9 mouse cellular contexts compared by ENCODE assay signal in genomic region chr7:75308457-75309312, GRCm38 (mm10). TPM values are rescaled to one million over a fixed set of nuclear protein-coding genes. Genes with fewer than 3 reads are reported as not detected.
DNase-seq lines count a peak whose midpoint lies in the region; ATAC-seq and TF ChIP-seq lines count a peak whose summit lies in the region.
"Had no signal": no experiment of that assay in that cellular context is flagged by ENCODE, and none has a peak within 500 bp of the region (broad histone marks: within the 10 kb centered on the region; RNA-seq: fewer than 3 reads in every experiment).

TSS of gene Sv2b (minus strand) at chr7:75309262.

- H3K9ac ChIP-seq in heart, adult 2 months (ENCODE audit: low read depth, low read length): no peak within 1 kb of the TSS
- no peak within 1 kb of the TSS for H3K9ac ChIP-seq in CH12.LX (ENCODE audit: insufficient read depth, low read depth)
- peak within 1 kb of the TSS; percentile 41; the same call in 1 of the 2 replicates for H3K9ac ChIP-seq in heart, embryonic 16.5 days (ENCODE audit: low read length)
- H3K9ac ChIP-seq in midbrain, postnatal 0 days (replicated peaks; ENCODE audit: low read length, poor library complexity, severe bottlenecking): peak within 1 kb of the TSS; percentile 33

- no peak for TF ChIP-seq EP300 in heart, adult 2 months (IDR thresholded peaks at IDR 0.05; ENCODE audit: insufficient read depth, low read depth, low read length)
- TF ChIP-seq EP300 in CH12.LX (IDR thresholded peaks at IDR 0.05; ENCODE audit: low read length): no peak

- no peak for ATAC-seq in heart, embryonic 16.5 days (replicated peaks; ENCODE audit: extremely low read depth, insufficient read depth, low FRiP score)
- ATAC-seq in midbrain, postnatal 0 days (ENCODE audit: low FRiP score): no peak

- no peaks in the 10 kb centered on the region for H3K36me3 ChIP-seq in heart, adult 2 months (ENCODE audit: control insufficient read depth, insufficient read depth, low read length)
- H3K36me3 ChIP-seq in CH12.LX (replicated peaks in 1 of 2; ENCODE audit: control insufficient read depth in 1 of 2, insufficient read depth in 1 of 2, low read length in 1 of 2): no peaks in the 10 kb centered on the region
- H3K36me3 ChIP-seq in heart, embryonic 16.5 days (ENCODE audit: control insufficient read depth, insufficient read depth): no peaks in the 10 kb centered on the region
- H3K36me3 ChIP-seq in midbrain, postnatal 0 days (ENCODE audit: insufficient read depth, low read length): no peaks in the 10 kb centered on the region
- H3K36me3 ChIP-seq: G1E had no signal

- no peak; the same call in 1 of the 2 replicates for TF ChIP-seq RAD21 in CH12.LX (IDR thresholded peaks at IDR 0.05; ENCODE audit: low read depth, low read length)

- no peak within 1 kb of the TSS for H3K27ac ChIP-seq in heart, adult 2 months
- no peak within 1 kb of the TSS for H3K27ac ChIP-seq in CH12.LX (ENCODE audit: insufficient read depth, low read depth)
- H3K27ac ChIP-seq in heart, embryonic 16.5 days (ENCODE audit: low read length): no peak within 1 kb of the TSS
- H3K27ac ChIP-seq in midbrain, postnatal 0 days (ENCODE audit: low read depth, low read length): no peak within 1 kb of the TSS

- H3K79me2 ChIP-seq in heart, adult 2 months (replicated peaks; ENCODE audit: control insufficient read depth, insufficient read depth, low read length): no peaks in the 10 kb centered on the region
- no peaks in the 10 kb centered on the region for H3K79me2 ChIP-seq in CH12.LX (replicated peaks; ENCODE audit: control insufficient read depth, extremely low read depth, insufficient read depth, poor library complexity, severe bottlenecking)

- H3K27me3 ChIP-seq in heart, adult 2 months (ENCODE audit: control insufficient read depth, insufficient read depth, low read length): peaks cover 6% of the 10 kb centered on the region
- H3K27me3 ChIP-seq in CH12.LX (replicated peaks): no peaks in the 10 kb centered on the region
- H3K27me3 ChIP-seq in heart, embryonic 16.5 days (ENCODE audit: control insufficient read depth, insufficient read depth, low read length): peaks cover 34% of the 10 kb centered on the region
- peaks cover 9% of the 10 kb centered on the region; the same call in 1 of the 2 replicates for H3K27me3 ChIP-seq in midbrain, postnatal 0 days (ENCODE audit: insufficient read depth, low read length)

- peak within 1 kb of the TSS; percentile 29; the same call in 1 of the 2 replicates for H3K4me3 ChIP-seq in heart, adult 2 months
- no peak within 1 kb of the TSS for H3K4me3 ChIP-seq in CH12.LX (replicated peaks in 1 of 3; ENCODE audit: low read depth in 2 of 3, low read length in 2 of 3, poor library complexity in 1 of 3)
- peak within 1 kb of the TSS; percentile 55 for H3K4me3 ChIP-seq in heart, embryonic 16.5 days (ENCODE audit: low read length)
- H3K4me3 ChIP-seq in midbrain, postnatal 0 days (ENCODE audit: low read depth, low read length): peak within 1 kb of the TSS; percentile 56

- peak within 1 kb of the TSS; percentile 9 for H3K4me2 ChIP-seq in CH12.LX (ENCODE audit: insufficient read depth, low read depth, poor library complexity, severe bottlenecking)
- H3K4me2 ChIP-seq in heart, embryonic 16.5 days (ENCODE audit: low read depth, low read length): peak within 1 kb of the TSS; percentile 95
- peak within 1 kb of the TSS; percentile 96 for H3K4me2 ChIP-seq in midbrain, postnatal 0 days (ENCODE audit: low read depth, low read length, poor library complexity, severe bottlenecking)

- intact Hi-C loops in heart, adult 2 months (cut with DNase I): no loop called here
- intact Hi-C loops in left cerebral cortex, postnatal 25 days (cut with DNase I): loop anchor here (2.0 to 5.0 kb wide), 3 partner anchors 59 to 171 kb away; no protein-coding TSS in a partner anchor

- H3K9me3 ChIP-seq in CH12.LX (replicated peaks; ENCODE audit: low read length): no peaks in the 10 kb centered on the region
- H3K9me3 ChIP-seq in heart, embryonic 16.5 days (replicated peaks; ENCODE audit: control insufficient read depth, low read length): no peaks in the 10 kb centered on the region
- H3K9me3 ChIP-seq in midbrain, postnatal 0 days (ENCODE audit: low read length): no peaks in the 10 kb centered on the region

- WGBS in heart, adult 2 months: 2% methylated on average over 46 of the region's 46 CpGs
- WGBS in heart, embryonic 16.5 days: 2% methylated on average over 46 of the region's 46 CpGs
- 1% methylated on average over 46 of the region's 46 CpGs for WGBS in midbrain, postnatal 0 days

- TF ChIP-seq CTCF in heart, adult 2 months (IDR thresholded peaks at IDR 0.05): no peak
- peak in 1 of 2 experiments; percentile 29; a peak in 2 of 4 replicates for TF ChIP-seq CTCF in CH12.LX (conservative IDR thresholded peaks at IDR 0.05 in 1 of 2, IDR thresholded peaks at IDR 0.05 in 1 of 2; ENCODE audit: low read depth in 2 of 2, low read length in 2 of 2)
- peak; percentile 36 for TF ChIP-seq CTCF in midbrain, postnatal 0 days (IDR thresholded peaks at IDR 0.05)

- in situ Hi-C loops in CH12.LX (cut with MboI; ENCODE audit: low pct_ligation_motif_present, low pct_unique_long_range_greater_than_20kb, low sequenced_read_pairs): no loop called here

- dilution Hi-C loops in CH12.LX (cut with MboI; ENCODE audit: extremely low pct_ligation_motif_present, extremely low pct_unique_long_range_greater_than_20kb, low sequenced_read_pairs): no loop called here

- no peak for DNase-seq in heart, adult 2 months
- no peak for DNase-seq in heart, adult 11 months
- DNase-seq in CH12.LX (ENCODE audit: extremely low read depth): no peak
- DNase-seq in cerebellum, postnatal 14 days: peak; percentile 84 to 87
- peak in 1 of 2 experiments; percentile 55 for DNase-seq in left cerebral cortex, postnatal 25 days (ENCODE audit: low spot score in 2 of 2)
- peak; percentile 64 for DNase-seq in midbrain, postnatal 0 days (ENCODE audit: low spot score)
- no peak for DNase-seq in c-Kit-positive CD71-positive TER-119-positive erythroid progenitor cells, embryonic 14.5 days (ENCODE audit: low spot score)

- no peak for TF ChIP-seq POLR2A in heart, adult 2 months (IDR thresholded peaks at IDR 0.05; ENCODE audit: insufficient read depth, low read depth, low read length)
- no peak for TF ChIP-seq POLR2A in CH12.LX (IDR thresholded peaks at IDR 0.05; ENCODE audit: low read depth, low read length)

- no peaks in the 10 kb centered on the region for H3K4me1 ChIP-seq in heart, adult 2 months (ENCODE audit: control insufficient read depth, insufficient read depth, low read length)
- no peaks in the 10 kb centered on the region for H3K4me1 ChIP-seq in CH12.LX (ENCODE audit: control insufficient read depth in 1 of 2, insufficient read depth in 2 of 2)
- peaks cover 8% of the 10 kb centered on the region for H3K4me1 ChIP-seq in heart, embryonic 16.5 days (ENCODE audit: control insufficient read depth, insufficient read depth, low read length)
- H3K4me1 ChIP-seq in midbrain, postnatal 0 days (ENCODE audit: insufficient read depth, low read length): peaks cover 3% of the 10 kb centered on the region; the same call in 1 of the 2 replicates

TF ChIP-seq in CH12.LX, 34 proteins besides CTCF, POLR2A, EP300 and RAD21:
- no peak for TF ChIP-seq ZC3H11A (IDR thresholded peaks at IDR 0.05; ENCODE audit: low read depth, low read length)
- TF ChIP-seq ETS1 (conservative IDR thresholded peaks at IDR 0.05; ENCODE audit: low read depth, low read length): no peak
- TF ChIP-seq ZNF384 (IDR thresholded peaks at IDR 0.05; ENCODE audit: low read depth, low read length): peak; percentile 54; the same call in 1 of the 2 replicates

RNA-seq across cellular contexts. Expression of gene Sv2b, which starts in this region (rescaled TPM):
- under 1 TPM; 0.43 to 0.47 TPM for total RNA-seq in heart, adult 2 months (2021)
- polyA plus RNA-seq in heart, adult 2 months (2012; rRNA removed): 0.23 TPM in 2 replicates
- total RNA-seq in CH12.LX (2012; rRNA removed): not detected in 2 replicates
- total RNA-seq in CH12.LX (2014; rRNA removed): not detected in 2 replicates
- 0.04 TPM in 1 of 2 replicates, not detected in the other for polyA plus RNA-seq in CH12.LX (2012; ENCODE audit: insufficient read length, low read depth)
- polyA plus RNA-seq in heart, embryonic 16.5 days (2015; fragmentation: Nextera tagmentation; extraction: Ambion mirVana): 0.86 and 1.0 TPM in 2 replicates
- total RNA-seq in left cerebral cortex, postnatal 25 days (2021): 100 to 1,000 TPM; 358 to 398 TPM
- 36.8 and 42.2 TPM in 2 replicates for total RNA-seq in midbrain, postnatal 0 days (2014; rRNA removed)
- polyA plus RNA-seq in midbrain, postnatal 0 days (2015; fragmentation: Nextera tagmentation; extraction: Ambion mirVana): 12.9 and 13.7 TPM in 2 replicates
- polyA plus RNA-seq: G1E had no signal

Comparison
In these comparisons a context has a peak if more than half of its experiments do, and no peak if none do; other contexts are left out.
1. RNA of gene Sv2b (total RNA-seq): 358 to 398 TPM in left cerebral cortex, postnatal 25 days and 36.8 to 42.2 TPM in midbrain, postnatal 0 days; 0.43 to 0.47 TPM in heart, adult 2 months and not detected in CH12.LX; every median in the first group is over 10 times any median in the second.
2. H3K9ac ChIP-seq: peak in heart, embryonic 16.5 days (single experiment) and midbrain, postnatal 0 days (single experiment); none in heart, adult 2 months (single experiment) and CH12.LX (single experiment).
3. DNase-seq: peak in cerebellum, postnatal 14 days (2 of 2) and midbrain, postnatal 0 days (single experiment); none in heart, adult 2 months (0 of 2), heart, adult 11 months (single experiment), CH12.LX (single experiment) and c-Kit-positive CD71-positive TER-119-positive erythroid progenitor cells, embryonic 14.5 days (single experiment).
4. H3K4me3 ChIP-seq: peak in heart, adult 2 months (single experiment), heart, embryonic 16.5 days (single experiment) and midbrain, postnatal 0 days (single experiment); none in CH12.LX (0 of 3).
5. H3K4me2 ChIP-seq: peak in every context shown above with its lines; median percentile 96 in midbrain, postnatal 0 days; 95 in heart, embryonic 16.5 days; 9 in CH12.LX.